Mouse (Mus musculus): ENCODE results near the gene Utrn. TPM values are rescaled to one million over a fixed set of nuclear protein-coding genes. Genes with fewer than 3 reads are reported as not detected.
"Not testable (repeated sequence)": the region's sequence is repeated elsewhere in the genome, so short reads cannot be mapped to it uniquely, and the experiment has no call there.

The Utrn gene
- polyA plus RNA-seq, 1 experiment, result 104 TPM

DNA sequence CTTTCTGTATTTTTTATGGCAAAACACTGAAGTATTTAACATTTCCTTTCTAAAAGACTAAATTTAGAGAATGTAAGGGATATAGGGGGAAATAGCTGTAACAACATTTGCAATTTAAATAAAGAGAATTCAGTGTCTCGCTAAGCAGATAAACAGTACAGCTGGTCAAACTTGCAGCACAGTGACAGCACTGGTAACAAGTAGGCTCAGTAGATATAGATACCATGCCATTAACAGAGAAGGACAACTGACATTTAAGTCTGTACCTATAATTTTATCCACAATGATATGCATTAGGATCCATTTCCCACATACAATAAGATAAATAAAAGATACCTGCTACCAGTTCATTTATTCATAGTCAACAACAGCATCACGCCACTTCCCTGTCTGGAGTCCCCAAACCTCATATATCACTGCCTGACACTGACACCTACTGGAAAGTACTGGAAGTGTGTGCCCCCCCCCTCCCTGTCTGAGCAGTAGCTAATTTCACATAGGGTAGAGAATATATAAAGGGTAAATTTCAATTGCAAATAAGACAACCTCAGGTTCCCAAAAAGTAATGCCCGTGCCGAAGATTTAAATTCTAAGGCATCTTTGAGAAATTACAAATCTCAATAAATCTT, 256.8 kb downstream of the Utrn start:
- no peak overlapping the region for H3K4me3 ChIP-seq (ENCODE audit: insufficient read depth, low read length)

GRCm38 (mm10) chr10:12609896-12610295, 259.3 kb downstream of the Utrn start:
- TF ChIP-seq CTCF (IDR thresholded peaks at IDR 0.05; ENCODE audit: borderline replicate concordance, insufficient read depth, low read length), result no peak
- no peak for TF ChIP-seq POLR2A (IDR thresholded peaks at IDR 0.05; ENCODE audit: low read depth, low read length)
- no peaks in the 10 kb centered on the region for H3K4me1 ChIP-seq (ENCODE audit: control insufficient read depth, insufficient read depth, low read length)

More for the DNA sequence above, 256.8 kb downstream of the Utrn start:
- no peak overlapping the region for H3K27ac ChIP-seq (ENCODE audit: insufficient read depth, low read length)
- peaks cover 6% of the 10 kb centered on the region; the same call in 1 of the 2 replicates for H3K4me1 ChIP-seq (ENCODE audit: control insufficient read depth, insufficient read depth, low read length)
- TF ChIP-seq CTCF (IDR thresholded peaks at IDR 0.05; ENCODE audit: borderline replicate concordance, insufficient read depth, low read length) (peak; percentile 31; the same call in 1 of the 2 replicates), POLR2A (IDR thresholded peaks at IDR 0.05; ENCODE audit: low read depth, low read length) (no peak)

GRCm38 (mm10) chr10:12608634-12609033, 260.5 kb downstream of the Utrn start:
- Histone ChIP-seq H3K4me1 (ENCODE audit: control insufficient read depth, insufficient read depth, low read length) (no peaks in the 10 kb centered on the region), H3K4me3 (ENCODE audit: insufficient read depth, low read length) (no peak overlapping the region), H3K27ac (ENCODE audit: insufficient read depth, low read length) (no peak overlapping the region)
- TF ChIP-seq CTCF (IDR thresholded peaks at IDR 0.05; ENCODE audit: borderline replicate concordance, insufficient read depth, low read length), result no peak
- no peak for TF ChIP-seq POLR2A (IDR thresholded peaks at IDR 0.05; ENCODE audit: low read depth, low read length)

More at GRCm38 (mm10) chr10:12609896-12610295, 259.3 kb downstream of the Utrn start:
- Histone ChIP-seq H3K27ac (ENCODE audit: insufficient read depth, low read length) (no peak overlapping the region), H3K4me3 (ENCODE audit: insufficient read depth, low read length) (no peak overlapping the region)

DNA sequence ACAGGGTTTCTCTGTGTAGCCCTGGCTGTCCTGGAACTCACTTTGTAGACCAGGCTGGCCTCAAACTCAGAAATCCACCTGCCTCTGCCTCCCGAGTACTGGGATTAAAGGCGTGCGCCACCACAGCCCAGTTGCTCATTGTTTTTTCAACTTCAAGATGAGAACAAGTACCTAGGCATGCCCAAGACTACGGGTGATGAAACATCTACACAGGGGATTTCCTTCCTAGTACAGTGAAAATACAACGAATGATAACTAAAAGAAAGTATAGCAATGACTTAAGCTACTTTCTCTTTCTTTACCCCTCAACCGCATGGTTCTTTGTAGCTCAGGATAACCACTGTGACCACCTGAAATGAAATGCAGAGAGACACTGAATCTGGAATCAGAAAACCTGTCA, 262.0 kb downstream of the Utrn start:
- not testable (repeated sequence) for H3K27ac ChIP-seq (ENCODE audit: insufficient read depth, low read length); H3K4me1 ChIP-seq (ENCODE audit: control insufficient read depth, insufficient read depth, low read length); H3K4me3 ChIP-seq (ENCODE audit: insufficient read depth, low read length)

DNA sequence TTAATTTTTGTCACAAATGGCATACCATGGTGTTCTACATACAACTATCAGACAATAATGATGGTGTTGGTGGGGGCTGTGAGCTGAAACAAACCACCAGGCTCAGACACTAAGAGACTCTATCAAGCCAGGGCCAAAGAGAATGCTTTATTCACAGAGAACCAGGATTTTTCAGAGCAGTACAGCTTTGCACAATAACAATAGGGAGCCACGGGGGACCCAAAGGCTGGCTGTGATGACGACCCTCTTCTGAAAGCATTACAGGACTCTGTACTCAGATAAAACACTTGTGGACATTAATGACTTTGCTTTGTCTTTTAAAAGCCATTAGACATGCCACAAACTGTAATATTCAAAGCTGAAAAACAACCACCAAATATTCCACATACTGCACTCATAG, 273.8 kb downstream of the Utrn start:
- no peak overlapping the region for H3K27ac ChIP-seq (ENCODE audit: insufficient read depth, low read length)
- no peak overlapping the region for H3K4me3 ChIP-seq (ENCODE audit: insufficient read depth, low read length)
- no peaks in the 10 kb centered on the region for H3K4me1 ChIP-seq (ENCODE audit: control insufficient read depth, insufficient read depth, low read length)
- no peak for TF ChIP-seq POLR2A (IDR thresholded peaks at IDR 0.05; ENCODE audit: low read depth, low read length)
- TF ChIP-seq CTCF (IDR thresholded peaks at IDR 0.05; ENCODE audit: borderline replicate concordance, insufficient read depth, low read length), result no peak

GRCm38 (mm10) chr10:12594958-12595357, 274.2 kb downstream of the Utrn start:
- no peak overlapping the region for H3K27ac ChIP-seq (ENCODE audit: insufficient read depth, low read length)
- TF ChIP-seq POLR2A (IDR thresholded peaks at IDR 0.05; ENCODE audit: low read depth, low read length) (no peak), CTCF (IDR thresholded peaks at IDR 0.05; ENCODE audit: borderline replicate concordance, insufficient read depth, low read length) (no peak)
- H3K4me3 ChIP-seq (ENCODE audit: insufficient read depth, low read length), result no peak overlapping the region
- no peaks in the 10 kb centered on the region for H3K4me1 ChIP-seq (ENCODE audit: control insufficient read depth, insufficient read depth, low read length)

- H3K4me3 ChIP-seq (ENCODE audit: insufficient read depth, low read length), result no peak overlapping the region
- TF ChIP-seq POLR2A (IDR thresholded peaks at IDR 0.05; ENCODE audit: low read depth, low read length), result no peak
- TF ChIP-seq CTCF (IDR thresholded peaks at IDR 0.05; ENCODE audit: borderline replicate concordance, insufficient read depth, low read length), result no peak
- H3K4me1 ChIP-seq (ENCODE audit: control insufficient read depth, insufficient read depth, low read length), result no peaks in the 10 kb centered on the region
- H3K27ac ChIP-seq (ENCODE audit: insufficient read depth, low read length), result no peak overlapping the region
Measured at GRCm38 (mm10) chr10:12593071-12593470, 276.1 kb downstream of the Utrn start.

DNA sequence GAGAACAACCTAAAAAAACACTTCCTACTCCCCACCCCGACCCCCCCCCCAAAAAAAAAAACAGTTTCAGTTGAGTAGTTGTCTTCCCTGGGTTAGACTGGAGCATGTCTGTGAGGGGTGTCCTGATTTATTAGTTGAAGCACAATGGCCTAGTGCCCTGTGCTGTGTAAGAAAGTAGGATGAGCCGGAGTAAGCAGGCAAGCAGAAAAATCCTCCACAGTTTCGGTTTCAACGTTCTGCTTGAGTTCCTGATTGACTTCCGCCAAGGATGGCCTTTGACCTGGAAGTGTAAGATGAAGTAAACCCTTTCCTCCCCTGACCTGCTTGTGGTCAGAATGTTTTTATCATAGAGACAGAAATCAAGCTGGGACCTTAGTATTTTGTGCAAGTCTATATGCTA, 277.2 kb downstream of the Utrn start:
- Histone ChIP-seq H3K4me1 (ENCODE audit: control insufficient read depth, insufficient read depth, low read length) (no peaks in the 10 kb centered on the region), H3K27ac (ENCODE audit: insufficient read depth, low read length) (no peak overlapping the region), H3K4me3 (ENCODE audit: insufficient read depth, low read length) (no peak overlapping the region)
- no peak for TF ChIP-seq CTCF (IDR thresholded peaks at IDR 0.05; ENCODE audit: borderline replicate concordance, insufficient read depth, low read length)
- no peak for TF ChIP-seq POLR2A (IDR thresholded peaks at IDR 0.05; ENCODE audit: low read depth, low read length)

GRCm38 (mm10) chr10:12588051-12588450, 281.1 kb downstream of the Utrn start:
- TF ChIP-seq CTCF (IDR thresholded peaks at IDR 0.05; ENCODE audit: borderline replicate concordance, insufficient read depth, low read length) (no peak), POLR2A (IDR thresholded peaks at IDR 0.05; ENCODE audit: low read depth, low read length) (no peak)
- H3K4me3 ChIP-seq (ENCODE audit: insufficient read depth, low read length), result no peak overlapping the region

GRCm38 (mm10) chr10:12587318-12587717, 281.8 kb downstream of the Utrn start:
- Histone ChIP-seq H3K27ac (ENCODE audit: insufficient read depth, low read length) (no peak overlapping the region), H3K4me3 (ENCODE audit: insufficient read depth, low read length) (no peak overlapping the region), H3K4me1 (ENCODE audit: control insufficient read depth, insufficient read depth, low read length) (no peaks in the 10 kb centered on the region)
- TF ChIP-seq CTCF (IDR thresholded peaks at IDR 0.05; ENCODE audit: borderline replicate concordance, insufficient read depth, low read length), result no peak
- TF ChIP-seq POLR2A (IDR thresholded peaks at IDR 0.05; ENCODE audit: low read depth, low read length), result no peak

More at GRCm38 (mm10) chr10:12588051-12588450, 281.1 kb downstream of the Utrn start:
- Histone ChIP-seq H3K27ac (ENCODE audit: insufficient read depth, low read length) (no peak overlapping the region), H3K4me1 (ENCODE audit: control insufficient read depth, insufficient read depth, low read length) (no peaks in the 10 kb centered on the region)
